Mouse (Mus musculus) megakaryocyte, embryonic 14.5 days (primary cell): ENCODE measurements at regions not wholly inside any gene's neighbourhood (a gene's known extent, or its start where the extent isn't known, plus 50 kb on each side); places are given as distances from the start of the nearest gene placed in this dataset.

ENCODE experiments used
- FLI1 ChIP-seq: IDR thresholded peaks from 2 replicates; pipeline ENCODE4 v1.6.1; 2012; ENCODE audit warnings: low read length, inconsistent platforms, mixed read lengths
- GATA1 ChIP-seq: IDR thresholded peaks from 3 replicates; pipeline ENCODE4 v1.6.1; 2012; ENCODE audit warnings: mixed read lengths, low read length, inconsistent platforms, borderline replicate concordance

GRCm38 (mm10) chr1:71940900-71941299 is 271.2 kb downstream of the Mreg start:
- TF ChIP-seq GATA1 (no peak), FLI1 (no peak)
